Mouse (Mus musculus) midbrain, embryonic 16.5 days (tissue): ENCODE measurements at regions not wholly inside any gene's neighbourhood (a gene's known extent, or its start where the extent isn't known, plus 50 kb on each side); places are given as distances from the start of the nearest gene placed in this dataset.

Source experiments
- ATAC-seq: fragments of 200-750 bp; cut with Nextera tagmentation; 2 replicates; pipeline ENCODE4 v1.8.0; 2017; ENCODE audit warnings: moderate TSS enrichment
- H3K27ac ChIP-seq: fragments of 300-500 bp; sonication (generic); 2 replicates; pipeline ENCODE4 v1.5.1; 2014; ENCODE audit warnings: mild to moderate bottlenecking, low read length, mixed read lengths
- H3K27me3 ChIP-seq: fragments of 300-500 bp; sonication (generic); 2 replicates; pipeline ENCODE4 v1.6.1; 2014; ENCODE audit warnings: low read depth, low read length, mixed read lengths; ENCODE audit not compliant: control insufficient read depth, insufficient read depth
- H3K36me3 ChIP-seq: fragments of 300-500 bp; sonication (generic); 2 replicates; pipeline ENCODE4 v1.6.1; 2014; ENCODE audit warnings: mild to moderate bottlenecking, low read length, moderate library complexity, mixed read lengths; ENCODE audit not compliant: control insufficient read depth, insufficient read depth
- H3K4me1 ChIP-seq: fragments of 300-500 bp; sonication (generic); 2 replicates; pipeline ENCODE4 v1.6.1; 2014; ENCODE audit warnings: mild to moderate bottlenecking, low read length, mixed read lengths; ENCODE audit not compliant: control insufficient read depth, insufficient read depth
- H3K4me2 ChIP-seq: fragments of 300-500 bp; sonication (generic); 2 replicates; pipeline ENCODE4 v1.6.1; 2014; ENCODE audit warnings: mild to moderate bottlenecking, low read length, mixed read lengths
- H3K4me3 ChIP-seq: fragments of 300-500 bp; sonication (generic); 2 replicates; pipeline ENCODE4 v1.5.1; 2014; ENCODE audit warnings: low read depth, mild to moderate bottlenecking, low read length, moderate library complexity, mixed read lengths
- H3K9ac ChIP-seq: fragments of 300-500 bp; sonication (generic); 2 replicates; pipeline ENCODE4 v1.6.1; 2014; ENCODE audit warnings: low read depth, low read length, mixed read lengths
- H3K9me3 ChIP-seq: fragments of 300-500 bp; sonication (generic); replicated peaks from 2 replicates; pipeline ENCODE4 v1.6.1; 2014; ENCODE audit warnings: mild to moderate bottlenecking, low read length, mixed read lengths; ENCODE audit not compliant: control insufficient read depth, poor library complexity, severe bottlenecking
- WGBS: fragments of 180-500 bp; shearing (Covaris S2); extraction: QIAGEN DNeasy Blood & Tissue Kit; methylation state at CpG from one replicate; pipeline ENCODE4 v1.1.7; 2014; 5-methylcytosine and 5-hydroxymethylcytosine counted together

GRCm38 (mm10) chr4:125358356-125358755 lies 132.1 kb upstream of the Grik3 start:
- 96% methylated on average over 2 of the region's 2 CpGs for WGBS
- H3K9ac ChIP-seq = no peak overlapping the region
- ATAC-seq = no peak
- no peaks in the 10 kb centered on the region for H3K36me3 ChIP-seq
- no peak overlapping the region for H3K27ac ChIP-seq
- H3K4me3 ChIP-seq = no peak overlapping the region
- no peaks in the 10 kb centered on the region for H3K27me3 ChIP-seq
- no peaks in the 10 kb centered on the region; the same call in 1 of the 2 replicates for H3K4me1 ChIP-seq
- no peak overlapping the region for H3K4me2 ChIP-seq
- H3K9me3 ChIP-seq = no peaks in the 10 kb centered on the region

- H3K4me2 ChIP-seq = no peak overlapping the region
- no peak overlapping the region for H3K27ac ChIP-seq
- no peaks in the 10 kb centered on the region for H3K36me3 ChIP-seq
- no peak overlapping the region for H3K9ac ChIP-seq
- ATAC-seq = no peak
- H3K4me1 ChIP-seq = no peaks in the 10 kb centered on the region; the same call in 1 of the 2 replicates
- no peaks in the 10 kb centered on the region for H3K9me3 ChIP-seq
- no peaks in the 10 kb centered on the region for H3K27me3 ChIP-seq
- 59% methylated on average over 8 of the region's 8 CpGs for WGBS
- no peak overlapping the region for H3K4me3 ChIP-seq
Observed at GRCm38 (mm10) chr4:125356441-125356840, 134.1 kb upstream of the Grik3 start.

DNA sequence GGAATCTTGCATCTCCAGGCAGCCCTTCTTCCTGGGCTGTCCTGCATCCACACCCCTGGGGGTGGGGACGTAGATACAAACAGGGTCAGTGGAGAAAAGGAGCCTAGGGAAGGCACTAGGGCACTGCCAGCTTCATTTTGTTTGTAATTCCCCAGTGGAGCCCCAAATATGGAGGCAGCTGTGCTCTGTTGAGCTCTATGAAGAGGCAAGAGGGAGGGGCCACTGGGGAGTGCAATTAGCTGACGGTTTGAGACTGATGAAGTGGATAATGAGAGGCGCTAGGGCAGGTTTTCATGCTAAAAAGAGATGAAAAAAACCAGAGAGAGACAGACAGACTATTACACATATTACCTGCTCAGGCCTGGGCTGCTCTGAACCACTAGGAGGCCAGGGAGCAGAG lies 135.8 kb upstream of the Grik3 start:
- Histone ChIP-seq H3K27ac (no peak overlapping the region), H3K9ac (no peak overlapping the region), H3K4me2 (no peak overlapping the region), H3K9me3 (no peaks in the 10 kb centered on the region), H3K27me3 (no peaks in the 10 kb centered on the region), H3K36me3 (no peaks in the 10 kb centered on the region), H3K4me3 (no peak overlapping the region), H3K4me1 (no peaks in the 10 kb centered on the region; the same call in 1 of the 2 replicates)
- ATAC-seq = no peak
- WGBS = 34% methylated on average over 3 of the region's 3 CpGs

GRCm38 (mm10) chr4:125350056-125350455 lies 140.4 kb upstream of the Grik3 start:
- no peak overlapping the region for H3K4me3 ChIP-seq
- no peak overlapping the region for H3K27ac ChIP-seq
- whole genome bisulfite sequencing = 69% methylated on average over 1 of the region's 1 CpGs
- H3K4me1 ChIP-seq = no peaks in the 10 kb centered on the region
- ATAC-seq = no peak
- no peaks in the 10 kb centered on the region for H3K9me3 ChIP-seq
- H3K9ac ChIP-seq = no peak overlapping the region
- no peaks in the 10 kb centered on the region for H3K36me3 ChIP-seq
- no peak overlapping the region for H3K4me2 ChIP-seq
- no peaks in the 10 kb centered on the region for H3K27me3 ChIP-seq

DNA sequence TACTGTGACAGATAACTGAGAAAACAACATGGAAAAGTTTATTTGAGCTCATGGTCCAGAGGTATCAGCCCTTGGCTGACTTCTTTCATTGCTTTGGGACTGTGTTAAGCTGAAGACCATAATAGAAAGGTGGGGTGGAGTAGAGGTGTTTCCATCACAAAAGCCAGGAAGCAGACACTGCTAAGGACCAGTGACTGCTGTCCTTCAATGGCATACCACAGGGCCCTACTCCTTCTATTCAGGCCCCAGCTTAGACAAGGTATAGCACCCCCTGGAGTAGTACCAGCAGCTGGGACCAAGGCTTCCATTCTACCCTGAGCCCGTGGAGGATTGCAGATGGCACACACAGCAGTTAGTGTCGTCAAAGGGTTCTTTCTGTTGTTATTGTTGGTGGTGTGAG lies 151.4 kb upstream of the Grik3 start:
- Histone ChIP-seq H3K4me2 (no peak overlapping the region), H3K27ac (no peak overlapping the region), H3K27me3 (no peaks in the 10 kb centered on the region), H3K4me3 (no peak overlapping the region), H3K9me3 (0 out of 2 replicates have a peak, but pooled peaks cover 2% of the 10 kb centered on the region), H3K9ac (no peak overlapping the region), H3K4me1 (no peaks in the 10 kb centered on the region), H3K36me3 (no peaks in the 10 kb centered on the region)
- WGBS = 77% methylated on average over 2 of the region's 2 CpGs
- ATAC-seq = no peak

DNA sequence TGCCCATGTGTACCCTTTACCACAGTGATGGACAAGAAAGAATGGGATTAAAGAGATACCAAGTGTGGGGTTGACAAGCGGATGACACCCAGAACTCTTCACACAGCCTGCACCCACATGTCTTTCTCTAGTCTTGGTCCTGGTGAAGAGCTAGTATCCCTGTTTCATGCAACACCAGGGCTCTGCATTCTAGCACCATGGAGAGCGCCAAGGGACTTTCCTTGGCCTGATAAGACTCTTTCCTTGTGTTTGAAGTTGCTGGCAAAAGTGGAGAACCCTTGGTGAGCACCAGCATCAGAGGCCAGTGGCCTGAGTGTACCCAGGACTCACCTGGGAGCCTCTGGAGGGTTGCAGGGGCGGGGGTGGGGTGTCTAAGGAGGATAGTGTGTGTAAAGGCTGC lies 161.7 kb upstream of the Grik3 start:
- Histone ChIP-seq H3K9ac (no peak overlapping the region), H3K27ac (no peak overlapping the region), H3K27me3 (no peaks in the 10 kb centered on the region), H3K36me3 (no peaks in the 10 kb centered on the region), H3K9me3 (no peaks in the 10 kb centered on the region), H3K4me2 (no peak overlapping the region), H3K4me3 (no peak overlapping the region), H3K4me1 (no peaks in the 10 kb centered on the region; the same call in 1 of the 2 replicates)
- no peak for ATAC-seq
- WGBS = 31% methylated on average over 3 of the region's 3 CpGs

- H3K4me1 ChIP-seq = no peaks in the 10 kb centered on the region
- H3K27me3 ChIP-seq = no peaks in the 10 kb centered on the region
- ATAC-seq = no peak
- H3K9ac ChIP-seq = no peak overlapping the region
- H3K36me3 ChIP-seq = no peaks in the 10 kb centered on the region
- no peak overlapping the region for H3K4me2 ChIP-seq
- WGBS = 68% methylated on average over 3 of the region's 3 CpGs
- no peak overlapping the region for H3K27ac ChIP-seq
- H3K9me3 ChIP-seq = no peaks in the 10 kb centered on the region
- no peak overlapping the region for H3K4me3 ChIP-seq
Observed at GRCm38 (mm10) chr4:125324495-125324894, 166.0 kb upstream of the Grik3 start.

DNA sequence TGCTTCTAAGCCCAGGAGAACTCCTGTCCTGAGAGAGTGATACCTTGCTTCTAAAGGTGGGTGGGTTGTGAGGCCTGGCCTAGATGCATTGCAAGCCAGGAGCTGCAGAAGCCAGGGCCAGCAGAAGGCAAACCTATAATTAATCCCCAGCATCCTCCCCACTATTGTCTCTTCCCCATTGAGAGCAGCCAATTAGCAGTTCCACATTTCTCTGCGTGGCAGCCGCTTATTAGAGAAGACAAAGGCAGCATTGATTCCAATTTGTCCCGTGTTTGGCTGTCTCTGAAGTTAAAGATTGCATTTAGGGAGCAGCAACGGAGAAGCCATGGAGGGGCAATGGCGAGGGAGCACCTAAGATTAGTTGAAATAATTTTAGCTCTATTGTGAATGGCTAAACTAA lies 171.2 kb upstream of the Grik3 start:
- ATAC-seq = no peak
- no peak overlapping the region for H3K4me2 ChIP-seq
- H3K4me1 ChIP-seq = peaks cover 10% of the 10 kb centered on the region
- no peaks in the 10 kb centered on the region for H3K36me3 ChIP-seq
- no peaks in the 10 kb centered on the region for H3K9me3 ChIP-seq
- H3K4me3 ChIP-seq = no peak overlapping the region
- peak overlapping the region; percentile 17; the same call in 1 of the 2 replicates for H3K27ac ChIP-seq
- no peak overlapping the region for H3K9ac ChIP-seq
- no peaks in the 10 kb centered on the region for H3K27me3 ChIP-seq
- 20% methylated on average over 5 of the region's 5 CpGs for WGBS

- Histone ChIP-seq H3K4me1 (peaks cover 10% of the 10 kb centered on the region), H3K27ac (peak overlapping the region; percentile 36; the same call in 1 of the 2 replicates), H3K4me2 (no peak overlapping the region), H3K4me3 (no peak overlapping the region), H3K9ac (no peak overlapping the region), H3K9me3 (no peaks in the 10 kb centered on the region), H3K27me3 (no peaks in the 10 kb centered on the region), H3K36me3 (no peaks in the 10 kb centered on the region)
- 52% methylated on average over 8 of the region's 8 CpGs for WGBS
- no peak for ATAC-seq
Observed at GRCm38 (mm10) chr4:125318293-125318692, 172.2 kb upstream of the Grik3 start.
